Mouse (Mus musculus): ENCODE results near the gene Sptan1. TPM values are rescaled to one million over a fixed set of nuclear protein-coding genes. Genes with fewer than 3 reads are reported as not detected.

The Sptan1 gene
- total RNA-seq, 2 experiments from 2014 or later: 959 to 1,004 TPM

Small RNA genes within 50 kb of the gene (microRNA-seq; reads per million reads assigned to microRNA genes)
- gene Mir6997: 5.1 to 5.2 reads per million in 2 experiments

Other genes starting within 250 kb of the Sptan1 start
- 1 to 10 TPM in 1 of 2 experiments, under 1 TPM in 1; 0.60 to 1.4 TPM for gene Gm13420, start 213.9 kb upstream of the Sptan1 start, total RNA-seq (2021)
- not detected for gene Gm13547, start 206.2 kb upstream of the Sptan1 start, total RNA-seq (2021)
- 10 to 100 TPM; 27.2 to 30.7 TPM for gene Coq4, start 178.1 kb upstream of the Sptan1 start, total RNA-seq (2021)
- 10 to 100 TPM; 49.0 to 56.9 TPM for gene Trub2, start 177.1 kb upstream of the Sptan1 start, total RNA-seq (2021)
- gene Slc27a4, start 162.9 kb upstream of the Sptan1 start, total RNA-seq (2021): 10 to 100 TPM; 88.9 to 89.8 TPM
- 10 to 100 TPM; 52.4 to 63.0 TPM for gene Urm1, start 145.5 kb upstream of the Sptan1 start, total RNA-seq (2021)
- gene Cercam, start 96.4 kb upstream of the Sptan1 start, total RNA-seq (2021): 10 to 100 TPM in 1 of 2 experiments, 1 to 10 TPM in 1; 8.0 to 12.2 TPM
- 100 to 1,000 TPM in 1 of 2 experiments, 10 to 100 TPM in 1; 91.4 to 107 TPM for gene Odf2, start 76.3 kb upstream of the Sptan1 start, total RNA-seq (2021)
- 10 to 100 TPM; 44.8 to 47.3 TPM for gene Gle1, start 30.1 kb upstream of the Sptan1 start, total RNA-seq (2021)
- gene Wdr34, start 83.3 kb downstream of the Sptan1 start, total RNA-seq (2021): 10 to 100 TPM; 38.0 to 38.3 TPM
- gene Set, start 91.8 kb downstream of the Sptan1 start, total RNA-seq (2021): 100 to 1,000 TPM; 185 to 190 TPM
- gene Pkn3, start 112.1 kb downstream of the Sptan1 start, total RNA-seq (2021): 1 to 10 TPM; 1.2 to 2.3 TPM
- 10 to 100 TPM; 14.7 TPM for gene Zdhhc12, start 128.1 kb downstream of the Sptan1 start, total RNA-seq (2021)
- 100 to 1,000 TPM; 160 to 173 TPM for gene Zer1, start 159.0 kb downstream of the Sptan1 start, total RNA-seq (2021)
- gene Tbc1d13, start 168.2 kb downstream of the Sptan1 start, total RNA-seq (2021): 10 to 100 TPM; 71.7 to 74.4 TPM
- 10 to 100 TPM; 21.7 to 24.4 TPM for gene Endog, start 205.9 kb downstream of the Sptan1 start, total RNA-seq (2021)
- gene Spout1, start 212.9 kb downstream of the Sptan1 start, total RNA-seq (2021): 10 to 100 TPM; 30.8 to 34.4 TPM
- 10 to 100 TPM; 19.7 to 22.4 TPM for gene Kyat1, start 240.3 kb downstream of the Sptan1 start, total RNA-seq (2021)